Mouse (Mus musculus): ENCODE measurements around the gene Txndc16.

The Txndc16 gene

DNA sequence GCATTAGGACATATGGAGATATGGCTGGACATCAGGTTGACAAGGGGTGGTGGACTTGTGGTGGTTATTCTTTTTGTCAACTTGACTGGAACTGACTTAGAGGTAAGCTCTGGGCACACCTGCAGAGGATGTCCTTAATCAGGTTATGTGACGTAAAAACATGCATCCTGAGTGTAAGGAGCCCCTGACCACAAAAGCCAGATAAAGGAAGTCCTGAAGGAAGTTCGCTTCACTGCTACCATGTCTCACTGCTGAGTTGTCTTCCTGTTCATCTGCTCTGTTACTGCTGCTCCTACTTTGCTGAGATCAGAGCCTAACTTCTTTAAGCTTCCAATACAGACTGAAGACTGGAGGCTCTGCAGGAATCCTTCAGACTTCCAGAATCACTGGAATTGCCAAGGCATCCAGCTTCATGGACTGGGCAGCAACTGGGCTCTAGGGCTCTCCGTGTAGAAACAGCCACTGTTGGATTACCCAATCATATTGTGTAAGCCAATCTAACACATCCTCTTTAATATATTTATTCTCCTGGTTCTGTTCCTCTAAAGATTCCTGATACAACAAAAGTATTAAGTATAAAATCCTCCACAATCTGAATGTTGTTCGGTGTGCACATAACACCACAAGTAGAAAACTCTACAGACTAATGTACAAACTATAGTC lies 64.5 kb downstream of the Txndc16 start:
- DNase-seq (ENCODE audit: low spot score in 2 of 2): peak in 1 of 2 experiments; percentile 10

DNA sequence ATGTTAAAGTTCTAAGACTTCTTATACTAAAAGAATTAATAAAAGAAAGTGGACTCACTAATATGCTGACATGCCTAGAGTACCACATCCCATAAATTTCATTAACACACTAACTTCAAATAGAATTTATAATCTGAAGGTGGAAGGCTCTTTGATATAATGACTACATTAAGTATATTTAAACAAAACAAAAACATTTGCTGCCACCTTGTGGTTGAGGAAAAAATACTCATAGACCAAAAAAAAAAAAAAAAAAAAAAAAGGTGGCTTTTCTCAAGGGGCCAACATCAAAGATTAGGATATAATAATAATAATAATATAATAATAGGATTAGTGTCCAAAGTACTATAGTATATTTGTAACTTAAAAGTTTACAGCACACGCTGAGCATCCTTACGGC lies 66.9 kb downstream of the Txndc16 start:
- no peak for DNase-seq (ENCODE audit: low spot score in 2 of 2)

DNA sequence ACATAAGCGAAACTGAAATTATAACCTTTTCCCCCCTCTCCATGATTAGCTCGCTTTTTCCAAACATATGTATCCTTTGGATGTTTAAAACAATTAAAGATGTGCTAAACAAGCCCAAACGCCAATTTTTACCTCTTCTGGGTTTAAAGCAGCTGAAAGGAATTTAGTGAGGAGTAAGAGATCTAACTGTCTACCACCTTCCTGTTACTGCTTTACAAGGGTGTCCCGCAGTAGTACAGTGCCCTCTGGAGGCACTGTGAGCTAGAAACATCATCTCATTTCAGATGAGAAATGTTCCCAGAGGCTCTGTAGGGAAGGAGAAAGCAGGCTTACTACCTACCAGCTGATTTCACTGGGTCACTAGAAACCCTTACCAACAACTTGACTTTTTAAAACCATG lies 77.6 kb downstream of the Txndc16 start:
- DNase-seq (ENCODE audit: low spot score in 2 of 2): peak in 1 of 2 experiments; percentile 8

DNA sequence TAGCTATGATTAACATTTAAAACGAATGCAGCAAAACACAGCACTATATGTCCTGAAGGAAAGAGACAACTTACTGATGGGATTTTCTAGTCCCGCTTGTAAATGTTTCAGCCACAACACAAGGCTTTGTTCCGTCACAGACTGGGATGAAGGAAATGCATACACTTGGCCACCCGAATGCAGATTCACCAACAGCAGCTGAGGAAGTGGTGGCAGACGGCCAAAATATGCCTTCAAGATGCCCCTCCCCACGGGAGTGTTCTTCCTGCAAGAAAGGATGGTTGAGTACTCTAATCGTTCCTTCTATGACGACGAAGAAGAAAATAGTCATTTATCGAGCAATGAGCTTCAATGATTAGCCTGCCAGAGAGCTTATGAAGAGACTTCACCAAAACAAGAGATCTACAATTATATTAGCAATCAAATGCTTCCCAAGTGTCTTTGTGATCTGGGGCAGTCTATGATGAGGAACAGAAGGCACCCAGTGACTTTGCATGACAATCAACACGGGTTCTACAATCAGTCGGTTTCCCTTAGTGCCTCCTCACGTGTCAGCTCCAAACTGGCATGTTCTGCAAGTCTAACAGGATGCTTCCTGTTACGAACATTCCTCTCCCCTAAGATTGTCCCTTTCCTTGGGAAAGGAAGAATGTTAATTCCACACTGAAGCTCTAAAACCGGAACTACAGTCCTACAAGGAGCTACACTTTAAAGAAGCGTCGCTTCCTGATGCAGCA lies 79.6 kb downstream of the Txndc16 start:
- DNase-seq (ENCODE audit: low spot score in 2 of 2): no peak

DNA sequence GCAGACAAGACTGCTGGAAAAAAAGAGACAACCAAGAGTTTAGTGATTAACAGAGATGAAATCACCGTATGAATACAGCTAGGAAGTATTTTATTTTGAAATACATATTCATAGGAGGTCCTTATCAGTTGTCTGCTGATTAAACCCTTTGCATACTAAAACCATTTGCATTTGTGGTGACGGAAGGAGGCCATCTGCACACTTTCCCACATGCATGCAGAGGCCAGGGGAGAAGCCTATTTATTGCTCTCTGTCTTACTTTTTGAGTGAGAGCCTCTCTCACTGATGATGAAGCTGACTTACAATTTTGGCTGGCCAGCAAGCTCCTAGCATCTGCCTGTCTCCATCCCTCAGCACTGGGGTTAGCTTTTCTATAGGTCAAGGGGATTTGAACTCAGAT lies 84.2 kb downstream of the Txndc16 start:
- DNase-seq (ENCODE audit: low spot score in 2 of 2): no peak

DNA sequence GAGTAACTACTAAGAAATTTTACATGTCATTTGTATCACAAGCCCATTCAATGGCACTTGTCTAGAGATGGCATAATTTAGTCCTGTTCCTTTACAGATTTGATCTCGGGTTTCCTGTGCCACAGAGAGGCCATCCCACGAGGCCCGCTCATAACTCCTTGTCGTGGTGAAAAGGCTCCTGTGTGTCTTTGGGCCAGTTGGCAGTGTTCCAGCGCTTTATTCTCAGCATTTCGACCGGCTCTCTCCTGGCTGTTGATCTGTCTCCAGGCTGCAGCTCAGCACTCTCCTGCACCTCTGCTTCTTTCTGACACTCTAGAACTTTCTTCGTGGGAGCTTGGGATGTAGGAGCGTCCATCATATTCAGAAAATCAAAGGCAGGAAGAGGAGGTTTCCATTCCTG lies 84.6 kb downstream of the Txndc16 start:
- no peak for DNase-seq (ENCODE audit: low spot score in 2 of 2)

DNA sequence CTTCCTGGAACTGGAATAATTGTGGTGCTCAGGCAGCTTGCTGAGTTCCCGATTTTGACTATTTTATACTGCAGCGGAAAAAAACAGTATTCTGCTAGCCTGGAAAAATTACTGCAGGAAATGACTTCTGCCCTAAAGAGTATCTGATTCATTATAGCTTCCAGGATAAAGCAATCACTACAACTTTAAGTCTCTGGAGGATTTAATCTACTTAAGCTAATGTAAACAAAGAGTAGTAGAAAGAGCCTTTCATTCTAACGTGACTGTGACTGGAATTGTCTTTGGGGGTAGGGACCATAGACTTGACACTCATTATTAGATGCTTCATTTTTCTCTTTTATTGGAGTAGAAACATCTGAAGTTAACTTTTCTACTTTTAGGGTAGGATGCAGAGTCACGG lies 101.8 kb downstream of the Txndc16 start:
- DNase-seq (ENCODE audit: low spot score in 2 of 2): no peak

DNA sequence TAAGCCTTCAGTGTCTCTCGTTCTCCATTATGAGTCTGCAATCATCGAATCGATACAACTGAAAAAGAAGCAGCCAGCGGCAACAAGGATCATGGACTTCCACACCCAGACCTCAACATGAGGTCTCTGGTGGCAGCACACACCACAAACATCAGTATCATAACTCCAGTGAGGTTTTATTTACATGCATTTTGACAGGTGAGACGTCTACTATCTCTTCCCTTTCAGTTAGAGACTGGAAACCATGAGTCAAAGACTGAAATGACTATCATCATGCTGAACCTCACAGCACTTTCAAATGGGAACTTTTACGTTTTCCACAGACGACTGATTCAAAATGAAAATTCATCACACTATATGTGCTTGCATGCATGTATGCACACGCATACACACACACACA lies 117.9 kb downstream of the Txndc16 start:
- no peak for DNase-seq (ENCODE audit: low spot score in 2 of 2)

DNA sequence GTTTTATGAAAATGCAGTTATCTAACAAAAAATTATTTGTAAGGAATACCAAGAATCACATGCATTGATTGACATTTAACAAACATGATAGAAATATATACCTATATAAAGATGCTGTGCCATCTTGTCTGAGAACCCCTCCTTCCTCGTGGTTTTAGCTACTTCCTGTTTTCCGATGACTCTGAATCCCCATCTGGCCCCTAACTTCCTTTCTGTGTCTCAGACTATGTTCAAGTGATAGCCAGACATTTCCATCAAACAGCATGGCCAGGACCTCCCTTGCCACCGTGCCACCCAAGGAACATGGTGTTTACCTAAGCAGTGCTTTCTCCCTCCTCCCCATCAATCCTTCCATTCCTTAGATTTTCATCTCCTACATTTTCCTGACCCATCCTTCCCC lies 127.8 kb downstream of the Txndc16 start:
- DNase-seq (ENCODE audit: low spot score in 2 of 2): no peak

DNA sequence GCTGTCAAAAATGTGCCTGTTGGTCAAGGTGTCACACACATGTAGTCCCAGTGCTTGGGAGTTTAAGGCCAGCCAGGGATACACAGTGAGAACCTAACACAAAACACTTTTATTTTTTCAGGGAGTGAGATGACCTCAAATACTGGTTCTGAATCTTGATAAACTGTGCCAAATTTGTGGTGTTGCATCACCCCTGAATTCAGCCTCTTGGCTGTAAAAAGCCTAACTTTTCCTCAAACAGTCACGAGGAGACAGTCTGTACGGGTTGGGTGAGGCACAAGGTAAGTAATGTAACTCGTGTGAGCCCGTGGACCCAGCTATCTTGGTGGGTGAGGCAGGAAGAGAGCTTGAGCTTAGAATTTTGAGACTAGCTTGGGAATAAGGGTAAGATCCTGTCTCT lies 130.1 kb downstream of the Txndc16 start:
- DNase-seq (ENCODE audit: low spot score in 2 of 2): no peak

DNA sequence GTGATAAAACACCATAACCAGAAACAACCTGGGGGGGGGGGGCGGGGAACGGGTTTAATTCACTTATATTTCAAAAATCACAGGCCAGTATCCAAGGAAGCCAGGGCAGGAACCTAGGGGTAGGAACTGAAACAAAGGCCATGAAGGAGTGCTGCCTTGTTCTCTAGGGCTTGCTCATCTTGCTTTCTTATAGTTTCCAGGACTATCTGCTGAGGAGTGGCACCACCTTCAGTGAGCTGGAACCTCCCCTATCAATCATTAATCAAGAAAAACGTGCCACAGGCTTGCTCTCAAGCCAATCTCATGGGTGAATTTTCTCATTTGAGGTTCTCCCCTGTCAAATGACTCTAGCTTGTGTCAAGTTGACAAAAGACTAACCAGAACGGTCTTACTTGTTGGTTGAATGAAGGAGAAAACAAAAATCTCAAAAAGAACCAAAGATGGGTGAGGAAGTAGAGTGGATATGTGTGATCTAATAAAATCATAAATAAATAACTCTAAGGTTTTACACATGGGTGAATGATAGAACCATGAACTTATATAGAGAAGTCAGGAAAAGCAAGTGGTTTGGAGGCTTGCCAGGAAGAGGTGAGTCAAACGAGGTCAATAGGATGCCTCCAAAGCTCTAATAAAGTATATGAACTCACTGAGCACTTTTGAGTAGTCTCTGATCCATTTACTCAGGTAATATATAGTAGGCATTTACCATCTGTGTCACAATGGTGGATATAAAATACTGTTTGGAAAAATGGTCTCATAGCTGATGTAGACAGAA lies 134.3 kb downstream of the Txndc16 start:
- DNase-seq (ENCODE audit: low spot score in 2 of 2): no peak

DNA sequence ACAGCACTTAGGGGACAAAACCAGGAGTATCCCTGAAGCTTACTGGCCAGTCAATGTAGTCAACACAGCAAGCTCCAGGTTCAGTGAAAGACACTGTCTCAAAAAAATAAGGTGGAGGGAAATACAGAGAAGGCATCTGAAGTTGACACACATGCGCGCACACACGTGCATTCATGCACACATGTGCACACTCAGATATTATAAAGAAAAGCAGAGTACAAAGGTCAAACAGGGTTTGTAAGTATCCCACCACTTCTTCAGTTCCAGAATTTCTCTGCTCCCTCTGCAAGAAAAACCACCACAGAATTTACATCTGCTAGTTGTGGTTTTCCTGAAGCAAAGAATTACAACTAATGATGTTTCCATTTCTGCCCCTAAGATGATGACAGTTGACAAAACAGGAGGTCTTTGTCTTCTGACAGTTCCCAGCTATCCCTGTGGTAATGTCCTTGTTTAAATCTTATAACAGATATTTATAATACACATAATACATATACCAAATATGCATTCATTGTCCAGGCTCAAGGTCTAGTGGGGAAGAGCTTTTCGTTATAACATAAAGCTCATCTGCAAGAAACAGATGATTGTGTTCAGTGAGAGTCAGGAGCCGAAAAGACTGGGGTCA lies 135.4 kb downstream of the Txndc16 start:
- DNase-seq (ENCODE audit: low spot score in 2 of 2): no peak

DNA sequence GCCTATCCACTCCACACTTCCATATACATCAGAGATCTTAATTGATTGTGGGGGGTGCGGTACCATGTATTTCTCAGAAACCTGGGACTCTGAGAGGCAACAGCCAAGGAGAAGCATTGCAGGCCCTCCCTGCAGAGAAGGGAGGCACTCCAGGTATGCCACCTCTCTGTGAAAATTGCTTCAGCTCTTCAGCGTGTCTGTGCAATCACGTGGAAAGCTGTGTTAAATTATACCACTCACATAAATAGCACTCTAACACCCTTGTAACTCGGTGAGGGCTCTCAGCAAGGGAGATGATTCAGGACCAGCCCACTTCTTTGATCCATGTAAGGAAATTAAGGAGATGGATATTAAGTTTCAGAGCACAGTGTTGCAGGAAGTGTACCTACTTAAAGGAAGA lies 136.6 kb downstream of the Txndc16 start:
- no peak for DNase-seq (ENCODE audit: low spot score in 2 of 2)
